Mouse (Mus musculus) stomach, postnatal 0 days (tissue): ENCODE results near the gene Pigs. TPM values are rescaled to one million over a fixed set of nuclear protein-coding genes. Genes with fewer than 3 reads are reported as not detected.

Source experiments
- ATAC-seq: fragments of 200-750 bp; cut with Nextera tagmentation; 2 replicates; pipeline ENCODE4 v1.8.0; 2017; ENCODE audit not compliant: low FRiP score, low TSS enrichment
- DNase-seq: peaks from one replicate; pipeline ENCODE4 v3.0.0-alpha.2; 2016; ENCODE audit warnings: low spot score
- H3K27ac ChIP-seq: fragments of 300-500 bp; sonication (generic); replicated peaks from 2 replicates; pipeline ENCODE4 v1.5.1; 2014; ENCODE audit warnings: mild to moderate bottlenecking, control low read depth
- H3K27me3 ChIP-seq: fragments of 300-500 bp; sonication (generic); 2 replicates; pipeline ENCODE4 v1.6.1; 2014; ENCODE audit warnings: low read length; ENCODE audit not compliant: control insufficient read depth, insufficient read depth
- H3K36me3 ChIP-seq: fragments of 300-500 bp; sonication (generic); 2 replicates; pipeline ENCODE4 v1.6.1; 2014; ENCODE audit warnings: low read length, mixed read lengths; ENCODE audit not compliant: control insufficient read depth, insufficient read depth
- H3K4me1 ChIP-seq: fragments of 300-500 bp; sonication (generic); replicated peaks from 2 replicates; pipeline ENCODE4 v1.6.1; 2014; ENCODE audit warnings: antibody characterized with exemption; ENCODE audit not compliant: control insufficient read depth, insufficient read depth
- H3K4me2 ChIP-seq: fragments of 300-500 bp; sonication (generic); replicated peaks from 2 replicates; pipeline ENCODE4 v1.6.1; 2014; ENCODE audit warnings: low read depth, mild to moderate bottlenecking, control low read depth, moderate library complexity
- H3K4me3 ChIP-seq: fragments of 300-500 bp; sonication (generic); 2 replicates; pipeline ENCODE4 v1.5.1; 2014; ENCODE audit warnings: low read depth, low read length, control low read depth
- H3K9ac ChIP-seq: fragments of 300-500 bp; sonication (generic); 2 replicates; pipeline ENCODE4 v1.6.1; 2014; ENCODE audit warnings: mild to moderate bottlenecking, low read length, control low read depth, mixed read lengths
- H3K9me3 ChIP-seq: fragments of 300-500 bp; sonication (generic); 2 replicates; pipeline ENCODE4 v1.6.1; 2016; ENCODE audit warnings: low read length; ENCODE audit not compliant: control insufficient read depth
- CTCF ChIP-seq: IDR thresholded peaks from 2 replicates; pipeline ENCODE4 v1.5.1; 2016; ENCODE audit warnings: antibody characterized with exemption, low read depth, mild to moderate bottlenecking, moderate library complexity
- EP300 ChIP-seq: optimal IDR thresholded peaks from 2 replicates; pipeline ENCODE3; 2016; ENCODE audit warnings: antibody characterized with exemption
- WGBS: fragments of 180-500 bp; shearing (Covaris S2); extraction: QIAGEN DNeasy Blood & Tissue Kit; methylation state at CpG from one replicate; pipeline ENCODE4 v1.1.7; 2014; 5-methylcytosine and 5-hydroxymethylcytosine counted together
- polyA plus RNA-seq: library from polyadenylated mRNA; unstranded; fragments of >200 nt; fragmentation: Nextera tagmentation; extraction: Ambion mirVana; gene quantifications from 2 replicates; pipeline ENCODE4 v1.2.1, GENCODE M21; 2015

Gene Pigs
- polyA plus RNA-seq, 1 experiment from 2014 or later = 36.2 TPM

GRCm38 (mm10) chr11:78300917-78301316 is 27.3 kb upstream of the Pigs start:
- no peaks in the 10 kb centered on the region for H3K4me1 ChIP-seq
- ATAC-seq (peak; percentile 31; the same call in 1 of the 2 replicates), DNase-seq (no peak)
- H3K9me3 ChIP-seq = no peaks in the 10 kb centered on the region
- H3K27ac ChIP-seq = no peak overlapping the region
- 59% methylated on average over 7 of the region's 7 CpGs for WGBS
- TF ChIP-seq CTCF = no peak
- no peak for TF ChIP-seq EP300
- H3K4me3 ChIP-seq = peak overlapping the region; percentile 64
- peak overlapping the region; percentile 79 for H3K4me2 ChIP-seq
- peaks cover 3% of the 10 kb centered on the region; the same call in 1 of the 2 replicates for H3K36me3 ChIP-seq
- H3K27me3 ChIP-seq = no peaks in the 10 kb centered on the region
- 0 out of 2 replicates have a peak overlapping the region, but pooled peaks have one; percentile 5 for H3K9ac ChIP-seq

- Histone ChIP-seq H3K4me2 (peak within 1 kb of the TSS; percentile 79), H3K27me3 (no peaks in the 10 kb centered on the region), H3K4me3 (peak within 1 kb of the TSS; percentile 64), H3K36me3 (peaks cover 3% of the 10 kb centered on the region; the same call in 1 of the 2 replicates), H3K9me3 (no peaks in the 10 kb centered on the region), H3K27ac (no peak within 1 kb of the TSS), H3K4me1 (no peaks in the 10 kb centered on the region), H3K9ac (peak within 1 kb of the TSS; percentile 61)
- TF ChIP-seq EP300 = no peak
- under 1% methylated on average over 49 of the region's 49 CpGs for WGBS
- ATAC-seq (peak; percentile 99), DNase-seq (peak; percentile 90)
These were observed 26.7 kb upstream of the Pigs start, which contains the start of gene Spag5 for GRCm38 (mm10) chr11:78301357-78302084. Gene Spag5 (plus strand): TSS chr11:78301529.

GRCm38 (mm10) chr11:78305272-78305671 is 22.9 kb upstream of the Pigs start:
- H3K9me3 ChIP-seq = no peaks in the 10 kb centered on the region
- no peak for ATAC-seq
- H3K9ac ChIP-seq = no peak overlapping the region
- H3K36me3 ChIP-seq = peaks cover 3% of the 10 kb centered on the region; the same call in 1 of the 2 replicates
- WGBS = 90% methylated on average over 4 of the region's 4 CpGs
- no peak for DNase-seq
- no peaks in the 10 kb centered on the region for H3K4me1 ChIP-seq
- no peak overlapping the region for H3K27ac ChIP-seq
- H3K4me2 ChIP-seq = no peak overlapping the region
- H3K27me3 ChIP-seq = no peaks in the 10 kb centered on the region
- TF ChIP-seq CTCF (no peak), EP300 (no peak)
- H3K4me3 ChIP-seq = no peak overlapping the region

- 90% methylated on average over 8 of the region's 8 CpGs for WGBS
- no peak overlapping the region for H3K9ac ChIP-seq
- no peaks in the 10 kb centered on the region for H3K4me1 ChIP-seq
- TF ChIP-seq CTCF = no peak
- no peak for TF ChIP-seq EP300
- no peak overlapping the region for H3K4me2 ChIP-seq
- peaks cover 7% of the 10 kb centered on the region for H3K36me3 ChIP-seq
- no peaks in the 10 kb centered on the region for H3K27me3 ChIP-seq
- no peak for DNase-seq
- no peak overlapping the region for H3K27ac ChIP-seq
- no peaks in the 10 kb centered on the region for H3K9me3 ChIP-seq
- H3K4me3 ChIP-seq = no peak overlapping the region
- no peak for ATAC-seq
These were observed 17.2 kb upstream of the Pigs start for GRCm38 (mm10) chr11:78310861-78311511.

GRCm38 (mm10) chr11:78313662-78314061 is 14.6 kb upstream of the Pigs start:
- H3K36me3 ChIP-seq = peaks cover 12% of the 10 kb centered on the region
- no peak overlapping the region for H3K27ac ChIP-seq
- ATAC-seq (no peak), DNase-seq (no peak)
- H3K4me1 ChIP-seq = no peaks in the 10 kb centered on the region
- H3K9me3 ChIP-seq = no peaks in the 10 kb centered on the region
- TF ChIP-seq CTCF (no peak), EP300 (no peak)
- H3K9ac ChIP-seq = no peak overlapping the region
- H3K27me3 ChIP-seq = no peaks in the 10 kb centered on the region
- 87% methylated on average over 2 of the region's 2 CpGs for WGBS
- H3K4me3 ChIP-seq = no peak overlapping the region
- no peak overlapping the region for H3K4me2 ChIP-seq

GRCm38 (mm10) chr11:78318411-78318810 is 9.8 kb upstream of the Pigs start:
- WGBS = 87% methylated on average over 2 of the region's 2 CpGs
- H3K9ac ChIP-seq = no peak overlapping the region
- ATAC-seq (no peak), DNase-seq (no peak)
- no peaks in the 10 kb centered on the region for H3K4me1 ChIP-seq
- no peaks in the 10 kb centered on the region for H3K9me3 ChIP-seq
- peaks cover 9% of the 10 kb centered on the region; the same call in 1 of the 2 replicates for H3K36me3 ChIP-seq
- no peak overlapping the region for H3K4me3 ChIP-seq
- TF ChIP-seq CTCF (no peak), EP300 (no peak)
- H3K4me2 ChIP-seq = no peak overlapping the region
- no peak overlapping the region for H3K27ac ChIP-seq
- no peaks in the 10 kb centered on the region for H3K27me3 ChIP-seq
